Mouse (Mus musculus): ENCODE results near the gene Cd63.

DNA sequence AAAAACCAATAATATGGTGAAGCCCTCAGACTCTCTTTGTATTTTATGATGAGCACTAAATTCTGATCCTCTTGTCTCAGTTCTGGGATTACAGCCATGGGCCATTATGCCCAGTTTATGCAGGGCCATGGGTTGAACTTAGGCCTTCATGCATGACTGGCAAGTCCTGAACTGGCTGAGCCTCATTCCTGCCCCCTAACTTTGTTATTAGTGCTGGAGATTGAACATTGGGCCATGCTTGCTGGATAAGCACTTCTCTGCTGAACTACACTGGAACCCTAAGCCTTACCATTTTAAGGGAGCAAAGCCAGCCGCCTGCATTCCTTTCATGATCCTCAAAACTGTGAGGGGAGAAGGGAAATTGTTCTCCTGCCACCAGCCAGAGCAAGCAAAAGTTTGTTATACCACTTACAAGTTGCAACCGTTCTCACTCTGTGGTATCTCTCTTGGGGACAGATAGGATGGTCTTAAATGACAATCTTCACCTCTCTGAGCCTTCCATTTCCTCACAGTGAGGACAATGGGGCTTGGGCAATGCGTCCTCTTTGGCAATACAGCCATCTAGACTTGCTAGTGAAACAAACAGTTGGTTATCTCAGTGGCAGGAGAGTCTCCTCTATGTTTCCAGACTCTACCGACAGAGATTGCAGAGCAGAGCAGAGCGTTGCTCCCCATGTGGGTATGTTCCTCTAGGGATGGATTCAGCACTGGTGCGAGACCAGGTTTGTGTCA lies 864 bp upstream of the Cd63 start:
- TF ChIP-seq MAFK (IDR thresholded peaks at IDR 0.05; ENCODE audit: insufficient read depth, low read depth, low read length) (no peak), ZC3H11A (IDR thresholded peaks at IDR 0.05; ENCODE audit: borderline replicate concordance, low read depth, low read length) (no peak), CHD2 (IDR thresholded peaks at IDR 0.05; ENCODE audit: low read depth, low read length) (no peak), HCFC1 (IDR thresholded peaks at IDR 0.05; ENCODE audit: borderline replicate concordance, insufficient read depth, low read length) (no peak), ZNF384 (IDR thresholded peaks at IDR 0.05; ENCODE audit: low read depth, low read length) (no peak)

Data from ES-E14 (cell line).